Mouse (Mus musculus): ENCODE data around the gene Npvf.

The Npvf gene

GRCm38 (mm10) chr6:50654356-50654755, at the start of gene Npvf:
TSS of gene Npvf (minus strand) at chr6:50654439.
- no peak for DNase-seq

GRCm38 (mm10) chr6:50689121-50689815, 35.0 kb upstream of the Npvf start:
- peak; percentile 8 for DNase-seq

- DNase-seq, result no peak
Measured at GRCm38 (mm10) chr6:50684646-50685415, 30.6 kb upstream of the Npvf start.

GRCm38 (mm10) chr6:50681491-50681890, 27.3 kb upstream of the Npvf start:
- no peak for DNase-seq

GRCm38 (mm10) chr6:50680224-50681215, 26.3 kb upstream of the Npvf start:
- DNase-seq, result no peak

GRCm38 (mm10) chr6:50679486-50679828, 25.2 kb upstream of the Npvf start:
- DNase-seq, result no peak

GRCm38 (mm10) chr6:50678826-50679485, 24.7 kb upstream of the Npvf start:
- peak; percentile 63 for DNase-seq

- no peak for DNase-seq
Measured at GRCm38 (mm10) chr6:50671191-50671590, 17.0 kb upstream of the Npvf start.

- DNase-seq, result no peak
Measured at GRCm38 (mm10) chr6:50666937-50667336, 12.7 kb upstream of the Npvf start.

GRCm38 (mm10) chr6:50665020-50665419, 10.8 kb upstream of the Npvf start:
- no peak for DNase-seq

- no peak for DNase-seq
Measured at GRCm38 (mm10) chr6:50664193-50664592, 10.0 kb upstream of the Npvf start.

GRCm38 (mm10) chr6:50662925-50663583, 8.8 kb upstream of the Npvf start:
- no peak for DNase-seq

GRCm38 (mm10) chr6:50661729-50662128, 7.5 kb upstream of the Npvf start:
- DNase-seq, result no peak

GRCm38 (mm10) chr6:50658466-50658865, 4.2 kb upstream of the Npvf start:
- no peak for DNase-seq

- no peak for DNase-seq
Measured at GRCm38 (mm10) chr6:50658018-50658417, 3.8 kb upstream of the Npvf start.

GRCm38 (mm10) chr6:50656426-50656825, 2.2 kb upstream of the Npvf start:
- no peak for DNase-seq

- DNase-seq, result no peak
Measured at GRCm38 (mm10) chr6:50655925-50656324, 1.7 kb upstream of the Npvf start.

- no peak for DNase-seq
Measured at GRCm38 (mm10) chr6:50647656-50648055, 6.6 kb downstream of the Npvf start.

- no peak for DNase-seq
Measured at GRCm38 (mm10) chr6:50646659-50647058, 7.6 kb downstream of the Npvf start.

GRCm38 (mm10) chr6:50644701-50645100, 9.5 kb downstream of the Npvf start:
- no peak for DNase-seq

- peak; percentile 10 for DNase-seq
Measured at GRCm38 (mm10) chr6:50641898-50642297, 12.3 kb downstream of the Npvf start.

GRCm38 (mm10) chr6:50640377-50640776, 13.9 kb downstream of the Npvf start:
- DNase-seq, result no peak

Measured in right cerebral cortex, postnatal 14 days (tissue).